Mouse (Mus musculus) limb, embryonic 10.5 days (tissue): ENCODE data around the gene Trmu. TPM values are rescaled to one million over a fixed set of nuclear protein-coding genes. Genes with fewer than 3 reads are reported as not detected.
"Not testable (repeated sequence)": the region's sequence is repeated elsewhere in the genome, so short reads cannot be mapped to it uniquely, and the experiment has no call there.

ENCODE experiments used
- DNase-seq: peaks from one replicate; pipeline ENCODE4 v3.0.0-alpha.2; 2017; ENCODE audit warnings: low spot score
- H3K27ac ChIP-seq: fragments of 300-500 bp; sonication (generic); 2 replicates; pipeline ENCODE4 v1.5.1; 2016; ENCODE audit warnings: mild to moderate bottlenecking
- H3K27me3 ChIP-seq: fragments of 300-500 bp; sonication (generic); 2 replicates; pipeline ENCODE4 v1.6.1; 2016; ENCODE audit warnings: low read depth, mild to moderate bottlenecking; ENCODE audit not compliant: poor library complexity, severe bottlenecking
- H3K36me3 ChIP-seq: fragments of 300-500 bp; sonication (generic); 2 replicates; pipeline ENCODE4 v1.6.1; 2016; ENCODE audit warnings: mild to moderate bottlenecking, moderate library complexity
- H3K4me1 ChIP-seq: fragments of 300-500 bp; sonication (generic); 2 replicates; pipeline ENCODE4 v1.6.1; 2016
- H3K4me3 ChIP-seq: fragments of 300-500 bp; sonication (generic); 2 replicates; pipeline ENCODE4 v1.5.1; 2016; ENCODE audit warnings: mild to moderate bottlenecking, moderate library complexity
- H3K9me3 ChIP-seq: fragments of 300-500 bp; sonication (generic); replicated peaks from 2 replicates; pipeline ENCODE4 v1.6.1; 2016; ENCODE audit warnings: mild to moderate bottlenecking
- WGBS: fragments of 180-500 bp; shearing (Covaris S2); methylation state at CpG from one replicate; pipeline ENCODE4 v1.1.7; 2016; 5-methylcytosine and 5-hydroxymethylcytosine counted together
- polyA plus RNA-seq: library from polyadenylated mRNA; unstranded; fragments of >200 nt; fragmentation: Nextera tagmentation; extraction: Ambion mirVana; gene quantifications from 2 replicates; pipeline ENCODE4 v1.2.1, GENCODE M21; 2016

Gene Trmu
- polyA plus RNA-seq, 1 experiment from 2014 or later, result 40.8 TPM

GRCm38 (mm10) chr15:85865913-85866312 is 13.2 kb upstream of the Trmu start:
- DNase-seq, H3K4me3 ChIP-seq, H3K9me3 ChIP-seq, H3K27ac ChIP-seq, H3K4me1 ChIP-seq, H3K27me3 ChIP-seq: not testable (repeated sequence)
- 92% methylated on average over 7 of the region's 7 CpGs for WGBS
- H3K36me3 ChIP-seq, result peaks cover 96% of the 10 kb centered on the region

GRCm38 (mm10) chr15:85867696-85868095 is 11.4 kb upstream of the Trmu start:
- 60% methylated on average over 6 of the region's 6 CpGs for WGBS
- Histone ChIP-seq H3K36me3 (peaks cover 100% of the 10 kb centered on the region), H3K27me3 (no peaks in the 10 kb centered on the region)

GRCm38 (mm10) chr15:85877336-85877735 is 1.8 kb upstream of the Trmu start:
- H3K4me1 ChIP-seq, result peaks cover 19% of the 10 kb centered on the region

More at GRCm38 (mm10) chr15:85867696-85868095, 11.4 kb upstream of the Trmu start:
- peak; percentile 69 for DNase-seq
- Histone ChIP-seq H3K9me3 (no peaks in the 10 kb centered on the region), H3K4me3 (no peak overlapping the region), H3K27ac (no peak overlapping the region), H3K4me1 (no peaks in the 10 kb centered on the region)

GRCm38 (mm10) chr15:85879498-85879895 is 385 bp downstream of the Trmu start:
- no peak for DNase-seq
- Histone ChIP-seq H3K4me3 (peak overlapping the region; percentile 84), H3K4me1 (peaks cover 19% of the 10 kb centered on the region), H3K9me3 (no peaks in the 10 kb centered on the region), H3K36me3 (peaks cover 56% of the 10 kb centered on the region), H3K27ac (peak overlapping the region; percentile 91), H3K27me3 (no peaks in the 10 kb centered on the region)
- 1% methylated on average over 18 of the region's 18 CpGs for WGBS

More at GRCm38 (mm10) chr15:85877336-85877735, 1.8 kb upstream of the Trmu start:
- 94% methylated on average over 7 of the region's 7 CpGs for WGBS
- DNase-seq, result no peak
- no peak overlapping the region for H3K27ac ChIP-seq
- H3K27me3 ChIP-seq, result no peaks in the 10 kb centered on the region
- H3K4me3 ChIP-seq, result no peak overlapping the region
- peaks cover 56% of the 10 kb centered on the region for H3K36me3 ChIP-seq
- no peaks in the 10 kb centered on the region for H3K9me3 ChIP-seq

GRCm38 (mm10) chr15:85885606-85886005 is 6.5 kb downstream of the Trmu start:
- Histone ChIP-seq H3K27ac (no peak overlapping the region), H3K36me3 (peaks cover 63% of the 10 kb centered on the region), H3K4me3 (no peak overlapping the region), H3K4me1 (no peaks in the 10 kb centered on the region), H3K27me3 (no peaks in the 10 kb centered on the region), H3K9me3 (no peaks in the 10 kb centered on the region)
- 95% methylated on average over 5 of the region's 5 CpGs for WGBS
- DNase-seq, result no peak

GRCm38 (mm10) chr15:85889235-85889634 is 10.1 kb downstream of the Trmu start:
- no peak overlapping the region for H3K4me3 ChIP-seq
- DNase-seq, result no peak
- H3K27me3 ChIP-seq, result no peaks in the 10 kb centered on the region
- H3K27ac ChIP-seq, result no peak overlapping the region
- WGBS, result 95% methylated on average over 4 of the region's 4 CpGs
- no peaks in the 10 kb centered on the region for H3K4me1 ChIP-seq
- H3K36me3 ChIP-seq, result peaks cover 80% of the 10 kb centered on the region
- H3K9me3 ChIP-seq, result no peaks in the 10 kb centered on the region

GRCm38 (mm10) chr15:85891971-85892370 is 12.9 kb downstream of the Trmu start:
- peaks cover 80% of the 10 kb centered on the region for H3K36me3 ChIP-seq
- no peak overlapping the region for H3K27ac ChIP-seq
- H3K4me1 ChIP-seq, result no peaks in the 10 kb centered on the region
- WGBS, result 88% methylated on average over 10 of the region's 10 CpGs
- H3K9me3 ChIP-seq, result no peaks in the 10 kb centered on the region
- no peak overlapping the region for H3K4me3 ChIP-seq
- no peaks in the 10 kb centered on the region for H3K27me3 ChIP-seq
- no peak for DNase-seq

GRCm38 (mm10) chr15:85892498-85893118 is 13.5 kb downstream of the Trmu start:
- 88% methylated on average over 13 of the region's 13 CpGs for WGBS
- Histone ChIP-seq H3K27ac (no peak overlapping the region), H3K9me3 (no peaks in the 10 kb centered on the region), H3K36me3 (peaks cover 87% of the 10 kb centered on the region), H3K4me1 (no peaks in the 10 kb centered on the region), H3K4me3 (no peak overlapping the region), H3K27me3 (no peaks in the 10 kb centered on the region)
- no peak for DNase-seq

- Histone ChIP-seq H3K27ac (no peak overlapping the region), H3K36me3 (peaks cover 92% of the 10 kb centered on the region), H3K9me3 (no peaks in the 10 kb centered on the region), H3K4me1 (no peaks in the 10 kb centered on the region), H3K4me3 (no peak overlapping the region), H3K27me3 (no peaks in the 10 kb centered on the region)
- WGBS, result 90% methylated on average over 7 of the region's 7 CpGs
- no peak for DNase-seq
Observed at GRCm38 (mm10) chr15:85893871-85894270, 14.8 kb downstream of the Trmu start.

GRCm38 (mm10) chr15:85896284-85896683 is 17.2 kb downstream of the Trmu start:
- Histone ChIP-seq H3K9me3 (no peaks in the 10 kb centered on the region), H3K27me3 (no peaks in the 10 kb centered on the region), H3K36me3 (peaks cover 74% of the 10 kb centered on the region), H3K4me1 (no peaks in the 10 kb centered on the region), H3K27ac (no peak overlapping the region), H3K4me3 (no peak overlapping the region)
- WGBS, result 22% methylated on average over 8 of the region's 8 CpGs
- peak; percentile 87 for DNase-seq

- H3K27ac ChIP-seq, result no peak overlapping the region
- no peaks in the 10 kb centered on the region for H3K9me3 ChIP-seq
- H3K4me1 ChIP-seq, result no peaks in the 10 kb centered on the region
- WGBS, result 94% methylated on average over 10 of the region's 10 CpGs
- no peak overlapping the region for H3K4me3 ChIP-seq
- H3K27me3 ChIP-seq, result no peaks in the 10 kb centered on the region
- no peak for DNase-seq
- H3K36me3 ChIP-seq, result peaks cover 66% of the 10 kb centered on the region
Observed at GRCm38 (mm10) chr15:85897113-85897512, 18.0 kb downstream of the Trmu start.

- no peak overlapping the region for H3K27ac ChIP-seq
- no peaks in the 10 kb centered on the region for H3K9me3 ChIP-seq
- H3K4me3 ChIP-seq, result no peak overlapping the region
- WGBS, result 87% methylated on average over 6 of the region's 6 CpGs
- H3K27me3 ChIP-seq, result no peaks in the 10 kb centered on the region
- H3K4me1 ChIP-seq, result no peaks in the 10 kb centered on the region
- no peak for DNase-seq
- peaks cover 43% of the 10 kb centered on the region for H3K36me3 ChIP-seq
Observed at GRCm38 (mm10) chr15:85899396-85899795, 20.3 kb downstream of the Trmu start.

GRCm38 (mm10) chr15:85900318-85900717 is 21.2 kb downstream of the Trmu start:
- DNase-seq, result no peak
- no peak overlapping the region for H3K4me3 ChIP-seq
- no peaks in the 10 kb centered on the region for H3K4me1 ChIP-seq
- 92% methylated on average over 8 of the region's 8 CpGs for WGBS
- H3K27ac ChIP-seq, result no peak overlapping the region
- H3K36me3 ChIP-seq, result peaks cover 34% of the 10 kb centered on the region
- H3K9me3 ChIP-seq, result no peaks in the 10 kb centered on the region
- H3K27me3 ChIP-seq, result no peaks in the 10 kb centered on the region

- H3K4me1 ChIP-seq, result no peaks in the 10 kb centered on the region
- peaks cover 29% of the 10 kb centered on the region for H3K36me3 ChIP-seq
- H3K9me3 ChIP-seq, result no peaks in the 10 kb centered on the region
- WGBS, result 82% methylated on average over 12 of the region's 12 CpGs
- H3K27me3 ChIP-seq, result no peaks in the 10 kb centered on the region
- no peak overlapping the region for H3K27ac ChIP-seq
- DNase-seq, result no peak
- no peak overlapping the region for H3K4me3 ChIP-seq
Observed at GRCm38 (mm10) chr15:85900801-85901200, 21.7 kb downstream of the Trmu start.
